Mouse (Mus musculus) heart, postnatal 4 days (tissue): Measurements from ENCODE around the gene Tex44. TPM values are rescaled to one million over a fixed set of nuclear protein-coding genes. Genes with fewer than 3 reads are reported as not detected.

Experiments
- DNase-seq: peaks from one replicate; pipeline ENCODE4 v3.0.0; 2021
- total RNA-seq, 2 experiments: library from RNA; stranded (reverse); gene quantifications; 2 replicates each; pipeline ENCODE4 v1.2.3; 2021

Tex44 gene
- total RNA-seq, 2 experiments from 2014 or later = not detected

DNA sequence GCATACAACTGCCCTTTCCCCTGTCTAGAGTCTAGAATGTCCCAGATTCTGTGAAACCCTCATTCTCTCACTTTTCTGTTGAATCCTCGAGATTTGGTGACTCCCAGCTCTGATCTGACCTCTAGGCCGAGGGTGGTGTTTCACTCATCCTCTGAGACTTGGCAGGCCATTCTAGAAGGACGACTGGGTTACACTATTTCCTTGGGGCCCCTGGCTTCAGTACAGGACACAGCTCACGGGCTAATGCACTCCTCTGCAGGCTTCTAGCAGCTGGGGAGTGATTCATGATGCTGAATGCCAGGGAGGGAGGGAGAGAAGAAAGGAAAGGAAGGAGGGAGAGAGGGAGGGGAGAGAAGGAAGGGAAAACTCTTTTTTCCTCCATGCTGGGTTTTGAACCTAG is 22.1 kb downstream of the Tex44 start:
- peak; percentile 41 for DNase-seq

DNA sequence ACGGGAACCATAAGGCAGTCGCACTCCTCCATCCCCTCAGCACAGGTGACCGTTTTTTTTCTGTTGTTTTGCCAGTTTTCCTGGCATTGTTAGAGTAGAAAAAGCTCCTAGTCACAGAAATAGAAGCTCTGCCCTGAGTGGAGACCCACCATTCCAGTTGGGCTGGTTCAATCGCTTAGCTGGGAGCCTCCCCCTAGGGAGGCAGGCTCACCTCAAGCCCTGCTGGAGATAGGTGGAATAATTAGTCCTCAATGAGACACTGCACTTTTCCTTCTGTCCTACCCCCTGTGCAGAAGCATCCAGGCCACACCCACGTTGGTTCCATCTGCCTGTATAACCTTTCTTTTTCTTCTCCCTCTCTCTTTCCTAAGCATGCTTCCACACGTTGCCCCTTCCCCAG is 23.8 kb downstream of the Tex44 start:
- DNase-seq = no peak

DNA sequence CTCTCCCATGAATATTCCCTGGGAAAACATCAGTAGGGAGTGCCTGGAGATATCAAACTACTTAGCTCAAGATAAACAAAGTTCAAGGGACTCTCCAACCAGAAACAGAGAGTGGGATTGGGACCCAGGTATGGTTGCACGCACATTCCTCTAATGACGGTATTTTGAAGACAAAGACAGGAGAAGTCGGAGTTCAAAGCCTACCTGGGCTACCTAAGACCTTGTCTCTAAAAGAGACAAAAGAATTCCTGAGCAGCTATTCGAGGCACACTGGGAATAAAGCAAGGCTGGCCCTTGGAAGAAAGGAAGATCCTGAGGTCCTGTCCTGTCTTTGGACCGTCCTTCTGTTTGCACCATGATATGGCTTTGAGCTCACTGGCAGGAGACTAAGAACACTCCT is 26.6 kb downstream of the Tex44 start:
- no peak for DNase-seq

DNA sequence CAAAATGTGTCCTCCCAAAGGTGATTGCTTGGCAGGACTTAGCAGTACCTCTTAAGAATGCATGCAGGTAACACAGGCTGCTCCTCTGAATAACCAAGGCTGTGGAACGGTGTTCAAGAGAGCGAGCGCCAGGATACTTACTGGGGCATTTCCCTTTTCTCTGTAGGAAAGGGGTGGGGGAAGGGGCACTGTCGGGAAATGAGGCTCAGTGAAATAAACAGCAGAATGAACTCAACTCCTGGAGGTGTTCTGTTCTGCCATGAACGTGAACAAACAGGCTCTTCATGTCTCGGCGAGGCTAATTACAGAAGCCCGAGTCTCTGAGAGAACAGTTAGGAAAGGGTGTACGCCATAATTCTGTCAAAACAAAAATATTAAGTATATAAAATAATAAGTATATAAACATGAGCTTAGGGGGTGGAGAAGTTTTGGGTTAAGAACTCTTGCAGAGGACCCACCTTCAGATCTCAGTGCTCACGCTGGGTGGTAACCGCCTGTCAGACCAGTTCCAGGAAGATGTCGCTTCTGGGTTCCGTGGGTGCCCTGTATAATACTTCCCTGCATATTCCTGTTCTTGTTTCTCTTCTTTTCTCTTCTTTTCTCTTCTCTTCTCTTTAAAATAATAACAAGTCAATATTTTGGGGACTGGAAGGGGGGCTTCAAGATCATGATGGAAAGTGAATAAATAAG is 30.9 kb downstream of the Tex44 start:
- no peak for DNase-seq

DNA sequence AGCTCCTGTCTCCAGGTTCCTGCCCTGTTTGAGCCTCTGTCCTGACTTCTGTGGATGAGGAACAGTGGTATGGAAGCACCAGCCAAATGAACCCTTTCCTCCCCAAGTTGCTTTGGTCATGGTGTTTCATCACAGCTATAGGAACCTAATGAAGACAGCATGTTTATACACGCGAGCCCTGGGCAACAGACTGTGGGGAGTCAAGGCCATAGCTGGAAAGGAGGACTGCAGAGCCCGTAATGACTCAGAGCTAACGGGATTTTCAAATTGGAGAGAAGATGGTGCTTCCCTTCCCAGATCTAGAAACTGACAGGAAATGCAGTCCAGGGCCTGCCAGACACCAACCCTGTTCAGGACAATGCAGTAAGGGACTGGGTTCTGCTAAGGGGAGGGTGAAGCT is 33.2 kb downstream of the Tex44 start:
- DNase-seq = no peak

DNA sequence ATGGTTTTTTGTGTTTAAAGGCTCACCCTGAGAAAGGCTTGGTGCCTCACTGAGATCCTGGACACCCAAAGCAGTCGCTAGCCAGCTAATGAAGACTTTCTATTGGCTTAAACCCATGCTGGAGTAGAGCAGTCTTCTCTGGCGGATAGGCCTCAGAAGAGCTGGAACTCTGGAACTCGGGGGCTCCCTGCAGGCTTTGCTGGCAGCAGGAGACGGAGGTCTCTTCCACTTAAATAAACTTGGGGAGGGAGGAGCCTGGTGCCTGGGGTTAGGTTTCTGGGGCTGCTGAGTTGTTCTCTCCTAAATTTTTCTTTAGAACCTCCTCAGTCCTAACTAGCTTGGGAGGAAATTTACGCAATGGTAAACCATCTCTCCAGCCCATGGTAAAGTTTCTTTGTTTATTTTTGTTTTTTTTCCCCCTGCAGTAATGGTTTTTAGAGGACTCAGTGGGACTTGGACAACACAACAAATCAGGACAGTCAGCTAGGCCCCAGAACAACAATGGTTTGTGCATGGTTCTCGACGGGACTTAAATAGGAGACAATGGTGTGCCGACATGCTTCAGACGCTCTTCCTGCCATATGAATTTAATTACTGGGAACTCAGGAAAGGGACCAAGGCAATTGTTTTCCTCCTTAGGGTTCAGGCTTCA is 38.2 kb downstream of the Tex44 start:
- no peak for DNase-seq

DNA sequence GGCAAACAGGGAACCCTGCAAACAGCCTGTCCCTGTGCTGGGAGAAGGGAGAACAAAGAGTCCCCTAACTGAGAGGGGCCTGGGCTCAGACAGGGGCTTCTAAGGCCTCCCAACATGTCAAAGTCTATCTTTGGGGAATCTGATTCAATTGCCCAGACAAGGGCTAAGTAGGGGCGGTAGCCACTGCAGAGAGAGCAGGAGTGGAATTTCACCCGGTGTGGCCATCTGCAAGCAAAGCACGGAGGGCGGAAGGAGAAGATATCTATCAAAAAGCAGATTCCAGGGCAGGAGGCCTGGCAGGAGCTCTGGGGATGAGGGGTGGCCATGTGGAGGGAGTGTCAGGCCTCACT is 38.7 kb downstream of the Tex44 start:
- DNase-seq = no peak

DNA sequence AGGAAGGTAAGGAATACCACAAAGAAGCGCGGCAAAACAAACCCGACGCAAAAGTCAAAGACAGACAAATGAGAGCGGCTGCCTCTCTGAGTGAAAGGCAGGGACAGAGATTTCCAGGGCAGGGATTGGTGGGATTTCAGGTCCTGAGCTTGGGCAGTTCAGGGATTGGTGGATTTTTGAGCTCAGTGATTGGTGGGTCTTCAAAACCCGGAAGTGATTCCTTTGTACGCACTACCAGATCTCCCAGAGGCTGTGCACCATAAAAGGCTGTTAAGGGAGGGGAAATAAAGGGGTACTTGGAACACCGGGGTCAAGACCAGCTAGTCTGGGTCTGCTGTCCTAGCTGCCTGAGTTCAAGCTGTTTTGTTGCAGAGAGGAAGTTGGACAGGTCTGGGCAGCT is 41.3 kb downstream of the Tex44 start:
- no peak for DNase-seq

DNA sequence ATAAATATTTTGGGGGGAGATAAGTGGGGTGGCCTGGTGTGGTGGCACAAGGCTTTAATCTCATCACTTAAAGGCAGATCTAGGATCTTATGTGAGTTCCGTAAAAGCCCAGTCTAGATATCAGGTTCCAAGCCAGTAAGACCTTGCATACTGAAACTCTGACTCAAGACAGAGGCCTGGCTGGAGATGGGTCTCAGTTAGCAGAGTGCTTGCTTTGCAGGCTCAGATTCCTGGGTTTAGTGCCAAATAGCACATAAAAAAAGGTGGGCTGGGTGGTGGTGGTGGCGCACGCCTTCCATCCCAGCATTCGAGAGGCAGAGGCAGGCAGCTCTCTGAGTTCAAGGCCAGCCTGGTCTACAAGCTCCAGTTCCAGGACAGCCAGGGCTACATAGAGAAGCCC is 43.7 kb downstream of the Tex44 start:
- DNase-seq = no peak

DNA sequence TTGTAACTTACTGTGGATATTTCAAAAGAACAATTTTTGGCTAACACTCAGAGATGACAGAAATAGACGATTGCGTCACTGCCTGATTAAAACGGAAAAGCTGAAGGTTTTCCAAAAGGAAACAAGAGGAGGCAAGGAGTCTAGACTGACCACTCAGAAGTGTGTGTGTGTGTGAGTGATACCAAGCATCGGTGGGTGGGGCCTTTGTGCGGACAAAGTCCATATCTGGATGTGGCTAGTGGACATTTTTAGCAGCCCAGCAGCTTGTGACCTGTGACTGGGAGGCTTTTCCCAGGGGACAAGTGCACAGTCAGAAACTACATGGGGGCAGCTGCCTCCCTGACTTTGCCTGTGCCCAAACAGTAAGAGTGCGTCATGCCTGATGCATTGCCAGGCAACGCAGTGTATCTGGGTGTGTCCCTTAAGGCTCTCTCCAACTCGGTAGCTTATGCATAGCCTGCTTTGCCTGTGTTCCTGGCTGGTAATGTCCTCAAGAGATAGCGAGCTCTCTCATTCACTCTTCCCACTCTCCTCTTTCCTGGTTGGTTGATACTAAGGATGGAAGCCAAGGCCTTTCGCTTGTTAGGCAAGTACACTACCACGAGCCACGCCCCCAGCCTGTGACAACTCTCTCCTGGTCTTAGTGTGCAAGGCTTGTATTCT is 44.5 kb downstream of the Tex44 start:
- DNase-seq = peak; percentile 90

DNA sequence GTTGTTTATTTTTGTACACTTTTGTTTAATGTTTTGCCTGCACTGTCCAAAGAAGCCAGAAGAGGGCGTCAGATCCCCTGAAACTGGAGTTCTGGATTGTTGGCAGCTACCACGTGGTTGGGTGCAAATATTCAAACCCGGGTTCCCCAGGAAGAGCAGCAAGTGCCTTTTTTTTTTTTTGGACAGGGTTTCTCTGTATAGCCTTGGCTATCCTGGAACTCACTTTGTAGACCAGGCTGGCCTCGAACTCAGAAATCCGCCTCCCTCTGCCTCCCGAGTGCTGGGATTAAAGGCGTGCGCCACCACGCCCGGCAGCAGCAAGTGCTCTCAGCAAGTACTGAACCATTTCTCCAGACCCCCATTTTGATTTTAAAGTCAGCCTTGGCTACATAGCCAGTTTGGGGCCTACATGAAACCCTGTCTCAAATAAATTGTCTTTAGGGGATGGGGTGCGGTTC is 45.4 kb downstream of the Tex44 start:
- peak; percentile 73 for DNase-seq

DNA sequence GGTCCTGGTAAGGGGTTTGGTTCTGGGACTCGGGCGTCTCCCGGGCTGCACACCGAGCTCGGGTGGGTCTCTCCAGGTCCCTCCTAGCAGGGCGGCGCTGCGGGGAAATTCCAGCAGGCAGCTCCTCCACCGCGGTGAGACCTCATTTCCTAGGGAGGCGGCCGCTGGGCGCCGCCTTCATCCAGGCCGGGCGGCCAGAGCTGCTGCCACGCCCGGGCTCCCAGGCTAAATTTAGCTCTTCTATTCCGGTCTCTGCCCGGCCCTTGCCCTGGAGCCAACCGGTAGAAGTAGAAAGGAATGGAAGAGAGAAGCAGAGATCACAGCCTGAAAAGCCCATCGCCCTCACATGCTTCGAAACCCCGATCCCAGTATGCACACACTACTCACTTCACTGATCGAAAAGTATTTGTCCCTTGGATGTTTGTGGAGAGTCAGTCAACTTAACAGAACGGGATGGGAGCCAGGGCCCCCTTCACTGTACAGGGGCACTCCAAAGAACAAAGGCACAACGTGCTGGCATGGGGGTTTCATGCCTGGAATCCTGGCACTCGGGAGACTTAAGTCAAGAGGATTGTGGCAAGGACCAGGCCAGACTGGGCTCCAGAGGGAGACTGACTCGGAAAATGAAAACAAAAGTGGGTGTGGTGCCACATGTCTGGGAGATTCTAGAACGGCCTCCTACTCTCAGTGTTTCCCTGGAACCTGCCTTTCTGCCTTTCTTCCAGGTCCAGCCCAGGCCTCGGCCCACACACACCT is 46.2 kb downstream of the Tex44 start:
- peak; percentile 89 for DNase-seq

DNA sequence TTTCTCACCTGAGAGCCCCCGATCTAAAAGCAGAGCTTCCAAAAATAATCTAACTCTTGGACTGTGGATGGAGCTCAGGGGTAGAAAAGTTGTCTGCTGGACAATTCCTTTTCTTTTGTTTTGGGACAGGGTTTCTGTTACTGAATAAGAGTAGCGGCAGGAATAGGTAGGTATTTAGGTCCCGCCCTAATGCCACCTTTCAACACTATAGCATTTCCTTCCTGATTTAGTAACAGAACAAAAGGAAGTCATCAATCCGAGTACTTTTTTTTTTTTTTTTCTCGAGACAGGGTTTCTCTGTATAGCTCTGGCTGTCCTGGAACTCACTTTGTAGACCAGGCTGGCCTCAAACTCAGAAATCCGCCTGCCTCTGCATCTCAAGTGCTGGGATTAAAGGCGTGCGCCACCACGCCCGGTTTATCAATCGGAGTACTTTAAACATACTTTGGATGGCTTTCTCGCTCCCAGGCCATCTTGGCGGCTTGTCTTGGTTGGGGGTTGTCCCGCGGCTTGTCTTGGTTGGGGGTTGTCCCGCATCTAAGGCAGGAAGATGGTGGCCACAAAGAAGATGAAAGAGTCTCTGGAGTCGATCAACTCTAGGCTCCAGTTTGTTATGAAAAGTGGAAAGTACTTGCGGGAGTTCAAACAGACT is 47.1 kb downstream of the Tex44 start:
- DNase-seq = no peak

Other genes with a start within 250 kb of the Tex44 start
- 1 to 10 TPM in 1 of 2 experiments, under 1 TPM in 1; 0.98 to 1.1 TPM for gene B3gnt7, start 123.5 kb upstream of the Tex44 start, total RNA-seq
- 100 to 1,000 TPM; 203 to 206 TPM for gene Ncl, start 66.9 kb upstream of the Tex44 start, total RNA-seq
- not detected for gene Nmur1, start 101 bp upstream of the Tex44 start, total RNA-seq
- 100 to 1,000 TPM; 724 to 726 TPM for gene Ptma, start 100.4 kb downstream of the Tex44 start, total RNA-seq
- gene Pde6d, start 156.3 kb downstream of the Tex44 start, total RNA-seq = 10 to 100 TPM; 39.4 to 40.5 TPM
- 10 to 100 TPM; 13.6 to 14.0 TPM for gene Cops7b, start 156.6 kb downstream of the Tex44 start, total RNA-seq
- gene Nppc, start 244.2 kb downstream of the Tex44 start, total RNA-seq = under 1 TPM; 0.69 to 0.86 TPM